Mouse (Mus musculus): Measurements from ENCODE around the gene Pi4ka.

GRCm38 (mm10) chr16:17406512-17407231 is 558 bp upstream of the Pi4ka start:
- no peak for TF ChIP-seq CTCF (IDR thresholded peaks at IDR 0.05; ENCODE audit: low read depth, low read length)
- no peak for TF ChIP-seq POLR2A (IDR thresholded peaks at IDR 0.05; ENCODE audit: extremely low read depth, insufficient read depth, low read length)
